Mouse (Mus musculus): ENCODE results near the gene Pomgnt2. TPM values are rescaled to one million over a fixed set of nuclear protein-coding genes. Genes with fewer than 3 reads are reported as not detected.
"Not testable (repeated sequence)": the region's sequence is repeated elsewhere in the genome, so short reads cannot be mapped to it uniquely, and the experiment has no call there.

The Pomgnt2 gene
- total RNA-seq (2014; fragmentation: Nextera tagmentation) (2.2 and 2.6 TPM in 2 replicates), total RNA-seq (2017) (3.8 and 4.3 TPM in 2 replicates)

DNA sequence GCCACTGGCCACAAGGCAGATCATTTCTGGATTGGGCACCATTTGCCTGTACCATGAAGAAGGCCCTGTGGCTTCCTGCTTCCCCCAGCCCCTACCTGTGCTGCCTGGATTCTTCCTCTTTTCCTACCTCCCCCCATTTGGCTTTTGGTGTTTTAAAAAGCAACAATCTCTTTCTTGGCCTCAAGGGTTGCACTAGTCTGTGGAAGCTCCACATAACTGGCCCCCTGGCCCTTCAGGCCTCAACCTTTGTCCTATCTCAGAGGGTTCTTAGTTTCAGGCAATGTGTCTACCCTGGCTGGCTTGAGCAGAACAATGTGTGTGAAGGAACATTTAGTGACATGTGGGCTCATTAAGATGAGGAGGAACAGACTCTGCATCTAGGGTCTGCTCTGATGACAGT lies at the start of gene Pomgnt2:
Gene Pomgnt2, minus strand, starts transcription at position 101 of the 400 bp plus-strand sequence.
- ATAC-seq (replicated peaks; ENCODE audit: low FRiP score, low TSS enrichment, poor library complexity, severe bottlenecking), result no peak

- no peak for ATAC-seq (replicated peaks; ENCODE audit: low FRiP score, low TSS enrichment, poor library complexity, severe bottlenecking)
Measured at GRCm38 (mm10) chr9:122039848-122040247, 42.9 kb upstream of the Pomgnt2 start.

- ATAC-seq (replicated peaks; ENCODE audit: low FRiP score, low TSS enrichment, poor library complexity, severe bottlenecking), result no peak
Measured at GRCm38 (mm10) chr9:122038631-122039030, 41.7 kb upstream of the Pomgnt2 start.

DNA sequence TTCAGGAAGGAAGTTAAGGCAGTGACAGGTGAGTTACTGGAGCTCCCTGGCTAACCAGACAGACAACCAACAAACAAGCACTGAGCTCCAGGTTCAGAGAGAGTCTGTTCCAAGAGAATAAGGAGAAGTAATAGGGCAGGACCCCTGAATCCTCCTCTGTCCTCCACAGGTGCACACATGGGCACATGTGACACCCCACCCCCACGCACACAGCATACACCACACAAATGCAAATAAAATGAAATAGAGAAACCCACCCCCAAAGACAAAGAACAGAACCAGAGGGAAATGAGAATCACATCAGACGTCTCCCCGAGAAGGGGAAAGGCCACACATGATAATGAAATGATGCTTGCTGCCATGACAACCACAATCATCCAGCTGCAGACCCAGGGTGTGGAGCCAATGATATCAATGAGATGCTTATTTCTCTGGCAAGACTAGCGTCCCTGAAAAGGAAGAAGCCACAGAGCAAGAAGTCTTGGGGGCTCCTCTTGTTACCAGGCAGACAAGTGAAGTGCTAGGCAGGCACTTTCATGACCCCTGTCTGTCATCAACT lies 39.7 kb upstream of the Pomgnt2 start:
- ATAC-seq (replicated peaks; ENCODE audit: low FRiP score, low TSS enrichment, poor library complexity, severe bottlenecking), result no peak

DNA sequence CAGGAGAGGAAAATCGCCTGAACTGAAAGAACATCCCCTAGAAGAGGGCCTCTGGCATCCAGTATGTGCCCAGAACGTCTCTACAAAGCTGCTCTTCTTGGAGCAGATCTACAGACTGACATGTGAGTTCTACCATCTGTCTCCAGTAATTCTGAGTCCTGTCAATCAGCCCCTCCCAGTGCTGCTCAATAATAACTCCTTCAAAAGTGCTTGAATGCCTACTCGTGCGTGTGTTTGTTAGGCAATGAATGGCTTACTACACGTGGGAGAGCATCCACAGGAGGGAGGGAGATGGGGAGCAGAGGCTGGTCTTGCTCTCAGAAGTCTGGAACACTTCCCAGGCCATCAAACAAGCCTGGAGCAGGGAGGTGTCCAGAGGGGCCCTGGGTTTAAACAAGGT lies 38.9 kb upstream of the Pomgnt2 start:
- no peak for ATAC-seq (replicated peaks; ENCODE audit: low FRiP score, low TSS enrichment, poor library complexity, severe bottlenecking)

GRCm38 (mm10) chr9:122034949-122035348 lies 38.0 kb upstream of the Pomgnt2 start:
- ATAC-seq (replicated peaks; ENCODE audit: low FRiP score, low TSS enrichment, poor library complexity, severe bottlenecking), result no peak

DNA sequence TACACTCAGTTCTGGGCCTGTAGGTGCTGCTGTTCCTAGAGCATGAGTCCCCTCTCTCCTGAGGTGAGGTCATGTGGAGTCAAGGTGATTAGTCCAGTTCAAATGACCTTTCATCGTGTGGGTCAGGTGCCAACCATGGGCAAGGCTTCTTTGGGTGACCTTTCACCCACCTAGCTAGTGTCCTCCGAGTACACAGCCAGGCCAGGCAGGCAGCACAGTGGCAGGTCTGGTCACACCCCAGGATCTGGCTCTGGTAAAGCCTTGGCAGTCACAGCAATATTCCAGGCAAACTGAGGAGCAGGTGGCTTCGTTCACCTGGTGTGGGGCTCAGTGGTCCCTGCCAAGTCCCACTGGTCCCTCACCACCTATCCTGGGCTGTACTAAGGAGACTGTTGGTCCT lies 35.2 kb upstream of the Pomgnt2 start:
- no peak for ATAC-seq (replicated peaks; ENCODE audit: low FRiP score, low TSS enrichment, poor library complexity, severe bottlenecking)

GRCm38 (mm10) chr9:122030706-122031105 lies 33.8 kb upstream of the Pomgnt2 start:
- no peak for ATAC-seq (replicated peaks; ENCODE audit: low FRiP score, low TSS enrichment, poor library complexity, severe bottlenecking)

GRCm38 (mm10) chr9:122029765-122030164 lies 32.9 kb upstream of the Pomgnt2 start:
- ATAC-seq (replicated peaks; ENCODE audit: low FRiP score, low TSS enrichment, poor library complexity, severe bottlenecking), result no peak

- ATAC-seq (replicated peaks; ENCODE audit: low FRiP score, low TSS enrichment, poor library complexity, severe bottlenecking), result no peak
Measured at GRCm38 (mm10) chr9:122027914-122028745, 31.2 kb upstream of the Pomgnt2 start.

DNA sequence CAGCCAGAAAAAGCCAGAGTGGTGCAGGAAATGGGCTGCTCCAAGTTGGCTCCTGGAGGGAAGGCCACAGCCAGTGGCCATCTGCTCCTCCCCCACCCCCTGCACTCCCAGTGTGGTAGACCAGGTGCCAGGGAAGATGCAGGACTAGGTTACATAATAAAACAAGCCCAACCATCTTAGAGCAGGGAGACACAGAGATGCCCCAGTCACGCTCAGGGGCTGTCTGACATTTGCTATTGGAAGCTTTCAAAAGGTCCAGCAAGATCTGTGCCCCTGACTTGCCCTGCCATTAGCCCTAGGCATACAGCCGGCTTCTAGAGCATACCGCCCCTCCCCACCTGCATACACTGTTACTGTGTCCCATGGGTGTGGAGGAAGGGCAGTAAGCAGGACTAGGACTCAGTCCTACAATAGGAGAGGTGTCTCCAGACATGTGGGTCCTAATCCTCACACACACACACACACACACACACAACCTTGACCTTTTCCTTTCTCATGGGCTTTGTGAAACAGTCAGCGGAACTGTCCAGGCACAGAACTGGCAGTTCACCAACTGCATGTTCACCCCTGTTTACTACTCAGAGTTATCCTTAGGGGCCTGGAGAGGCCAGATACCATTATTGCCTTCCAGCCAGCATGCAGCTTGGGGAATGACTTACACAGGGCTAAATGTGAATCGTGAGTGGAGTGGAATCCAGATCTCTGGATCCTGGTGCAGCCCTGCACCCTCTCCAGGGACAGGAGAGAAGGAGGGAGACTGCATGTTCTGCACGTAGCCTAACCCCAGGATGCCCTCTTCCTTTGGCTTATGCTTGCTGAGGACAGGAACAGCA lies 30.4 kb upstream of the Pomgnt2 start:
- no peak for ATAC-seq (replicated peaks; ENCODE audit: low FRiP score, low TSS enrichment, poor library complexity, severe bottlenecking)

GRCm38 (mm10) chr9:122025855-122026590 lies 29.1 kb upstream of the Pomgnt2 start:
- no peak for ATAC-seq (replicated peaks; ENCODE audit: low FRiP score, low TSS enrichment, poor library complexity, severe bottlenecking)

DNA sequence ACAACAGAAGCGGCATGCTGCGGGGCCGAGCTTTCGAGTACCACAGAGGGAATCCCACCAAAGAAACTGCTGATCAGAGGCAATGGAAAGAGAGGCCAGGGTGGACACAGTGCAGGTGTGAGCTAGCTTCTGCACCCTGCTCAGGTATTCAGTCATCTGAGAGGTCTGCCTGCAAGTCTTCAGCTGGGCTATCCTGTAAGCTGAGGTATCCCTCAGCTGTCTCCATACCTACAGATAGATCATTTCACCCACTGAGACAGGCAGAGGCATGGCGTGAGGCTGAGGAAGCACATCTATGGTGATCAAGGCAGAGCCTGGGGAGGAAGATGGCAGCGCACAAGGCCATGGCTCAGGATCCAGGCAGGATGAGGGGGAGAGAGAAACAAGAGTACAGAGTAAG lies 27.5 kb upstream of the Pomgnt2 start:
- ATAC-seq (replicated peaks; ENCODE audit: low FRiP score, low TSS enrichment, poor library complexity, severe bottlenecking), result no peak

DNA sequence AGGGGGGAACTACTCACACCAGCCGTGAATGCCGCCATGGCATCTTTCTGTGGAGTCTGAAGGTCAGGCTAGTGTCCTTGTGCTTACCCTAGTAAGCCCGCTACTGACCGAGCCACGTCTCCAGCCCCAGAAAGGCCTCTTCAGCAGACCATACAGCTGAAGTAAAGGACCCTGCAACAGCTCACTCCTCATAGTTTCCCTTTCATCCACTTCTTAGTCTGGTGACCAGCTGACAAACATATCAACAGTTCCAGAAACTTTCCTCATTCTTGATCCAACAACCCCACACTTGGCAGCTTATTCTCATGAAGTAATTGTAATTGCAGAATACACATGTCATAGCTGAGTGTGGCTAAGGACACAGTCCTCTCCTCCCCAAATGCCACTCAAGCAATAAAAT lies 27.0 kb upstream of the Pomgnt2 start:
- ATAC-seq (replicated peaks; ENCODE audit: low FRiP score, low TSS enrichment, poor library complexity, severe bottlenecking), result no peak

GRCm38 (mm10) chr9:122022776-122023175 lies 25.9 kb upstream of the Pomgnt2 start:
- no peak for ATAC-seq (replicated peaks; ENCODE audit: low FRiP score, low TSS enrichment, poor library complexity, severe bottlenecking)

DNA sequence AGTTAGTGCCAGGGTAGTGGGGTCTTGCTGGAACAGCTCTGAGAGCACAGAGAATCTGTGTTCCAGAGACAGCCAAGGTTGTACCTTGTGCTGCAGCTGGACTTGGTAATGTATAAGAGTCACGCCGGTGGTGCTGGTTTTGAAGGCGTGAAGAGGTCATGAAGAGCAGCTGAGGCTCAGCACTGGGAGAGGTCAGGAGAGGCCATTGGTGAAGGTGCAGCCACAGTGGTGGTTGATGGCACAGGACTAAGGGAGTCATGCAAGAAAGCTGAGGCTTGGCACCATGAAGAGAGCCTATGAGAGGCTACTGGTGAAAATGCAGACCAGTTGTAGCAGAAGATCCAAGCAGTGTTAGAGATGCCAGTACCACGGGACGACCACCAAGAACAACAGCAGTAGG lies 24.7 kb upstream of the Pomgnt2 start:
- no peak for ATAC-seq (replicated peaks; ENCODE audit: low FRiP score, low TSS enrichment, poor library complexity, severe bottlenecking)

- not testable (repeated sequence) for ATAC-seq (replicated peaks; ENCODE audit: low FRiP score, low TSS enrichment, poor library complexity, severe bottlenecking)
Measured at GRCm38 (mm10) chr9:122021171-122021570, 24.3 kb upstream of the Pomgnt2 start.

DNA sequence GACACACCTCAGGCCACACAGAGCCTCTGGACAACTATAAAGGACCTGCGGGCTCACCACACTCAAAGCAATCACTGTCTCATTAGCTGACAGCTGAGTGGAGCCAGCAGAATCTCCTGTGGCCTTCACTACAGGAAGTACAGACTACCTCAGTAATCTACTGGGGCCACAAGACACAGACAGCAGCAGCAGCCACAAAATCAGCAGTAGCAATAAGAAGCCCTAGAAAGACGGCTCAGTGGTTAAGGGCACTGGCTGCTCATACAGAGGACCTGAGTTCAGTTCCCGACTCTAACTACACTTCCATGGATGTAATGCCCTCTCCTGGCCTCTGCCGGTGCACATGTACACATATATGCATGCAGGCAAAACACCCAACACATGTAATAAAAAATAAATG lies 23.4 kb upstream of the Pomgnt2 start:
- ATAC-seq (replicated peaks; ENCODE audit: low FRiP score, low TSS enrichment, poor library complexity, severe bottlenecking), result no peak

DNA sequence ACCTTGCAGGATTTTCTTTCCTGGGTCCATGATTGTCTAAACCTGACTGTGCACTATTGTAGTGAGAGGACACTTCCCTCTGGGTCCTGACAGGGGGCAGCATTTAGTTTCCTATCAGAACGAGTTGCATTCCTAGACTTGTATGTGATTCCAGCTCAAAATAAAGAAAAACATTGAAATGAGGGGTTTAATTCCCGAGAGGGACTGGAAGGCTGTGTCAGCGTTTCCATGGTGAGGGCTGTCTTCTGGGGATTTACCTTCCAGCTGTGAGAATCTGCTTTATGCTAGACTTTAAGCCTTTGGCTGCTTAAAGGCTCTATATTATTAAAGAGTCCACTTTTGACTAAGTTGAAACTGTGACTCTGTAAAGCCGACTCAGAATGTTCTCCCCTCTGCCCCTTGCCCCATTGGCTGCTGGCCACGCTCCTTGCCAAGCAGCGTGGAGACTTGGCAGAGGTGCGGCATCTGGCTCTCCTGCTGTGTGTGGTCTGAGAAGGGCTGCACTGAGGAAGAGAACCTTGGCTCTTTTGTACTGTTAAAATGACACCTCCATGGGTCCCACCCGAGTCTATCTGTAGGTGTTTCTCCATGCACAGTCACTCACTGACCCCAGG lies 22.0 kb upstream of the Pomgnt2 start:
- no peak for ATAC-seq (replicated peaks; ENCODE audit: low FRiP score, low TSS enrichment, poor library complexity, severe bottlenecking)

Data from megakaryocyte-erythroid progenitor cell, adult 5-6 weeks (primary cell).